Mouse (Mus musculus): ENCODE measurements at regions not wholly inside any gene's neighbourhood (a gene's known extent, or its start where the extent isn't known, plus 50 kb on each side); places are given as distances from the start of the nearest gene placed in this dataset.

- DNase-seq (ENCODE audit: low spot score in 2 of 2) = no peak
Measured at GRCm38 (mm10) chr16:75663871-75664270, 71.2 kb downstream of the Rbm11 start.

DNA sequence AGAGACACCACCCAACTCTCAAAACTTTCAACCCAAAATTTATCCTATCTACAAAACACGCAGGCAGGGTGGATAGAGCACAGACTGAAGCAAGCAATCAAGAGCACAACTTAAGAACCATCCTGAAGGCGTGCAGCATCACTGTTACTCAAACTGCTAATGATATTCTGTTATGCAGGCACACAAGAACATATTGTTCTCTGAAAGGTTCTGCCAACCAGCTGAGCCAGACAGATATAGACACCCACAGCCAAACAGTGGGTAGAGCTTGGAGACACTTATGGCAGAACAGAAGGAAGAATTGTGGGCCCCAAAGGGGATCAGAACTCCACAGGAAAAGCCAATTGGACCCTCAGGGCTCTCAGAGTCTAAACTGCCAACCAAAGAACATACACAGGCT is 74.9 kb downstream of the Rbm11 start:
- DNase-seq (ENCODE audit: low spot score in 2 of 2) = no peak

- no peak for DNase-seq (ENCODE audit: low spot score in 2 of 2)
Measured at GRCm38 (mm10) chr16:75672112-75672511, 79.5 kb downstream of the Rbm11 start.

DNA sequence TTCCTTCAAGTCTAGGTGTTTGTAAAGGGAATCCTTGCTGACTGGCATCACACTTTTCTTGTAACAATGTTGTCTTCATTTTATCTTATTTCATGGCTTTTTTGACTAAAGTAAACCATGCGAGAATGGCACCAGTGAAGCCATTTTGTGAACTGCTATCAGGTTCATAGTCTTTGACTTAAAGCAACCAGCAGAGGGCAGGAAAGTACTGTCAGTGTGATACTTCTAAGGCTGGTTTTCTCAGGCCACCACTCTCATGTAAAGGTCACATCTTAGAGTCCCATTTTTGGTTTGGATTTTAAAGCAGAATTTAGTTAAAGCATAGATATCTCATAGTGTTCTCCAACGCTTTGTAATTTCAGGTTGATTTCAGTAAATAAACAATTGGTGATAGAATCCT is 83.2 kb downstream of the Rbm11 start:
- peak; percentile 4 to 8 for DNase-seq (ENCODE audit: low spot score in 2 of 2)

DNA sequence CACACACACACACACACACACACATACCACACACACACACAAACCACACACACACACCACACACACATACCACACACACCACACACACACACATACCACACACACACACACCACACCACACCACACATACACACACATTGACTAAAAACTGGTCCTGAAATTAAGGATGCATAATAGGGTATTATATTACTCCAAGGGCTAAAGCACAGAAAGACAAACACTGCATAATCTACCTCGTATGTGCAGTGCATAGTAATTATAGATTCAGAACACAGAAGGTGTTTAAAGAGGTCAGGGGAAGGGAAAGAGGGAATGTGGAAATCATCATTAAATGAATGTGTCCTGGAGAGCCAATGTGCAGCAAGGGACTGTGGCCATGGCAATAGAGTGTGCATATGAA is 84.5 kb downstream of the Rbm11 start:
- no peak for DNase-seq (ENCODE audit: low spot score in 2 of 2)
